Mouse (Mus musculus) brown adipose tissue, adult 24 weeks (tissue): ENCODE measurements at regions not wholly inside any gene's neighbourhood (a gene's known extent, or its start where the extent isn't known, plus 50 kb on each side); places are given as distances from the start of the nearest gene placed in this dataset.

Source experiments
- H3K27ac ChIP-seq: fragments of 200-500 bp; replicated peaks from 2 replicates; pipeline ENCODE4 v1.5.1; 2012; ENCODE audit warnings: low read depth, mild to moderate bottlenecking, low read length
- H3K4me1 ChIP-seq: fragments of 200-500 bp; 2 replicates; pipeline ENCODE4 v1.6.1; 2012; ENCODE audit warnings: low read length, mixed read lengths; ENCODE audit not compliant: control insufficient read depth, insufficient read depth, insufficient read length
- H3K4me3 ChIP-seq: fragments of 200-500 bp; 2 replicates; pipeline ENCODE4 v1.5.1; 2012; ENCODE audit warnings: low read depth, mild to moderate bottlenecking, low read length, moderate library complexity; ENCODE audit not compliant: insufficient read depth

- H3K27ac ChIP-seq = no peak overlapping the region
- H3K4me1 ChIP-seq = no peaks in the 10 kb centered on the region
- H3K4me3 ChIP-seq = no peak overlapping the region
Measured at GRCm38 (mm10) chr16:93151652-93152051, 325.7 kb upstream of the Runx1 start.

- Histone ChIP-seq H3K27ac (no peak overlapping the region), H3K4me3 (no peak overlapping the region), H3K4me1 (no peaks in the 10 kb centered on the region)
Measured at GRCm38 (mm10) chr16:93150451-93150850, 324.5 kb upstream of the Runx1 start.

GRCm38 (mm10) chr16:93147525-93148222 is 321.7 kb upstream of the Runx1 start:
- Histone ChIP-seq H3K4me3 (no peak overlapping the region), H3K4me1 (no peaks in the 10 kb centered on the region), H3K27ac (no peak overlapping the region)

GRCm38 (mm10) chr16:93146812-93147211 is 320.9 kb upstream of the Runx1 start:
- H3K4me1 ChIP-seq = no peaks in the 10 kb centered on the region
- no peak overlapping the region for H3K27ac ChIP-seq
- H3K4me3 ChIP-seq = no peak overlapping the region

GRCm38 (mm10) chr16:93145617-93146016 is 319.7 kb upstream of the Runx1 start:
- Histone ChIP-seq H3K4me1 (no peaks in the 10 kb centered on the region), H3K27ac (no peak overlapping the region), H3K4me3 (no peak overlapping the region)

- Histone ChIP-seq H3K4me1 (no peaks in the 10 kb centered on the region), H3K4me3 (no peak overlapping the region), H3K27ac (no peak overlapping the region)
Measured at GRCm38 (mm10) chr16:93144033-93144432, 318.1 kb upstream of the Runx1 start.

- Histone ChIP-seq H3K4me1 (no peaks in the 10 kb centered on the region), H3K27ac (no peak overlapping the region), H3K4me3 (no peak overlapping the region)
Measured at GRCm38 (mm10) chr16:93143164-93143563, 317.2 kb upstream of the Runx1 start.

- Histone ChIP-seq H3K4me3 (no peak overlapping the region), H3K27ac (no peak overlapping the region), H3K4me1 (no peaks in the 10 kb centered on the region)
Measured at GRCm38 (mm10) chr16:93141967-93142366, 316.0 kb upstream of the Runx1 start.

GRCm38 (mm10) chr16:93140535-93141110 is 314.7 kb upstream of the Runx1 start:
- H3K27ac ChIP-seq = no peak overlapping the region
- no peaks in the 10 kb centered on the region for H3K4me1 ChIP-seq
- H3K4me3 ChIP-seq = no peak overlapping the region

GRCm38 (mm10) chr16:93137249-93137648 is 311.3 kb upstream of the Runx1 start:
- H3K4me3 ChIP-seq = no peak overlapping the region
- no peaks in the 10 kb centered on the region for H3K4me1 ChIP-seq
- H3K27ac ChIP-seq = no peak overlapping the region

- Histone ChIP-seq H3K4me1 (no peaks in the 10 kb centered on the region), H3K4me3 (no peak overlapping the region), H3K27ac (no peak overlapping the region)
Measured at GRCm38 (mm10) chr16:93131404-93131803, 305.5 kb upstream of the Runx1 start.

- Histone ChIP-seq H3K27ac (no peak overlapping the region), H3K4me1 (no peaks in the 10 kb centered on the region), H3K4me3 (no peak overlapping the region)
Measured at GRCm38 (mm10) chr16:93130622-93131021, 304.7 kb upstream of the Runx1 start.

- Histone ChIP-seq H3K27ac (no peak overlapping the region), H3K4me1 (no peaks in the 10 kb centered on the region), H3K4me3 (no peak overlapping the region)
Measured at GRCm38 (mm10) chr16:93123707-93124106, 297.8 kb upstream of the Runx1 start.

- H3K27ac ChIP-seq = no peak overlapping the region
- no peaks in the 10 kb centered on the region for H3K4me1 ChIP-seq
- no peak overlapping the region for H3K4me3 ChIP-seq
Measured at GRCm38 (mm10) chr16:93116111-93116969, 290.4 kb upstream of the Runx1 start.

GRCm38 (mm10) chr16:93110912-93111311 is 285.0 kb upstream of the Runx1 start:
- no peak overlapping the region for H3K27ac ChIP-seq
- peaks cover 5% of the 10 kb centered on the region; the same call in 1 of the 2 replicates for H3K4me1 ChIP-seq
- H3K4me3 ChIP-seq = no peak overlapping the region
